Mouse (Mus musculus) heart, postnatal 0 days (tissue): Measurements from ENCODE around the gene Zfp579. TPM values are rescaled to one million over a fixed set of nuclear protein-coding genes. Genes with fewer than 3 reads are reported as not detected.

ENCODE experiments used
- ATAC-seq: fragments of 200-750 bp; cut with Nextera tagmentation; 2 replicates; pipeline ENCODE4 v1.8.0; 2017; ENCODE audit warnings: low read depth, moderate number of reproducible peaks, moderate library complexity; ENCODE audit not compliant: insufficient read depth
- DNase-seq: peaks from one replicate; pipeline ENCODE4 v3.0.0-alpha.2; 2016; ENCODE audit warnings: low spot score
- H3K27ac ChIP-seq: fragments of 300-500 bp; sonication (generic); 2 replicates; pipeline ENCODE4 v1.5.1; 2014; ENCODE audit warnings: low read depth, mild to moderate bottlenecking
- H3K27me3 ChIP-seq: fragments of 300-500 bp; sonication (generic); 2 replicates; pipeline ENCODE4 v1.6.1; 2014; ENCODE audit warnings: low read length, mixed read lengths; ENCODE audit not compliant: control insufficient read depth, insufficient read depth
- H3K36me3 ChIP-seq: fragments of 300-500 bp; sonication (generic); replicated peaks from 2 replicates; pipeline ENCODE4 v1.6.1; 2014; ENCODE audit warnings: low read length, mixed read lengths; ENCODE audit not compliant: control insufficient read depth, insufficient read depth
- H3K4me1 ChIP-seq: fragments of 300-500 bp; sonication (generic); 2 replicates; pipeline ENCODE4 v1.6.1; 2014; ENCODE audit warnings: antibody characterized with exemption; ENCODE audit not compliant: control insufficient read depth, insufficient read depth
- H3K4me2 ChIP-seq: fragments of 300-500 bp; sonication (generic); 2 replicates; pipeline ENCODE4 v1.6.1; 2014; ENCODE audit warnings: low read depth, mild to moderate bottlenecking, low read length, moderate library complexity
- H3K4me3 ChIP-seq: fragments of 300-500 bp; sonication (generic); 2 replicates; pipeline ENCODE4 v1.5.1; 2014; ENCODE audit warnings: low read depth, low read length
- H3K9ac ChIP-seq: fragments of 300-500 bp; sonication (generic); replicated peaks from 2 replicates; pipeline ENCODE4 v1.6.1; 2014; ENCODE audit warnings: low read depth, low read length, mixed read lengths
- H3K9me3 ChIP-seq: fragments of 300-500 bp; sonication (generic); replicated peaks from 2 replicates; pipeline ENCODE4 v1.6.1; 2016; ENCODE audit warnings: low read length; ENCODE audit not compliant: control insufficient read depth
- CTCF ChIP-seq: IDR thresholded peaks from 2 replicates; pipeline ENCODE4 v1.5.1; 2016; ENCODE audit warnings: antibody characterized with exemption, control low read depth, low read depth
- EP300 ChIP-seq: IDR thresholded peaks from 2 replicates; pipeline ENCODE4 v1.6.1; 2016; ENCODE audit warnings: antibody characterized with exemption, low read depth
- WGBS: fragments of 180-500 bp; shearing (Covaris S2); extraction: QIAGEN DNeasy Blood & Tissue Kit; methylation state at CpG from one replicate; pipeline ENCODE4 v1.1.7; 2014; 5-methylcytosine and 5-hydroxymethylcytosine counted together
- polyA plus RNA-seq: library from polyadenylated mRNA; unstranded; fragments of >200 nt; fragmentation: Nextera tagmentation; extraction: Ambion mirVana; gene quantifications from 2 replicates; pipeline ENCODE4 v1.2.1, GENCODE M21; 2015
- total RNA-seq: library from RNA; depleted of rRNA; stranded (reverse); fragments of >200 nt; gene quantifications from 2 replicates; pipeline ENCODE4 v1.2.3, GENCODE M21; 2014; ENCODE audit warnings: low replicate concordance

Gene Zfp579
- total and polyA plus RNA-seq, 2 experiments from 2014 or later, result 15.0 to 25.4 TPM

- Histone ChIP-seq H3K9ac (no peak within 1 kb of the TSS), H3K9me3 (no peaks in the 10 kb centered on the region), H3K27ac (no peak within 1 kb of the TSS), H3K36me3 (no peaks in the 10 kb centered on the region), H3K27me3 (no peaks in the 10 kb centered on the region), H3K4me3 (no peak within 1 kb of the TSS), H3K4me1 (no peaks in the 10 kb centered on the region), H3K4me2 (peak within 1 kb of the TSS; percentile 17; the same call in 1 of the 2 replicates)
- ATAC-seq (peak; percentile 91), DNase-seq (peak; percentile 57)
- WGBS, result 3% methylated on average over 10 of the region's 10 CpGs
- TF ChIP-seq EP300, result no peak
- TF ChIP-seq CTCF, result peak; percentile 78
These were observed 31.7 kb downstream of the Zfp579 start, which contains the start of gene Sbk2 for GRCm38 (mm10) chr7:4964272-4964671. Gene Sbk2, minus strand, starts transcription at chr7:4964406.

GRCm38 (mm10) chr7:4963527-4963926, 32.4 kb downstream of the Zfp579 start:
- H3K4me1 ChIP-seq, result no peaks in the 10 kb centered on the region
- DNase-seq (no peak), ATAC-seq (no peak)
- H3K9me3 ChIP-seq, result no peaks in the 10 kb centered on the region
- H3K27ac ChIP-seq, result no peak overlapping the region
- H3K27me3 ChIP-seq, result no peaks in the 10 kb centered on the region
- no peak overlapping the region for H3K9ac ChIP-seq
- no peak for TF ChIP-seq EP300
- peak; percentile 7; the same call in 1 of the 2 replicates for TF ChIP-seq CTCF
- no peak overlapping the region for H3K4me2 ChIP-seq
- 60% methylated on average over 5 of the region's 5 CpGs for WGBS
- H3K36me3 ChIP-seq, result no peaks in the 10 kb centered on the region
- H3K4me3 ChIP-seq, result no peak overlapping the region

- no peak overlapping the region for H3K27ac ChIP-seq
- no peaks in the 10 kb centered on the region for H3K4me1 ChIP-seq
- H3K4me2 ChIP-seq, result no peak overlapping the region
- TF ChIP-seq EP300 (no peak), CTCF (no peak)
- DNase-seq (no peak), ATAC-seq (no peak)
- whole genome bisulfite sequencing, result 64% methylated on average over 10 of the region's 10 CpGs
- H3K36me3 ChIP-seq, result no peaks in the 10 kb centered on the region
- no peak overlapping the region for H3K4me3 ChIP-seq
- no peak overlapping the region for H3K9ac ChIP-seq
- H3K27me3 ChIP-seq, result no peaks in the 10 kb centered on the region
- no peaks in the 10 kb centered on the region for H3K9me3 ChIP-seq
These were observed 38.6 kb downstream of the Zfp579 start for GRCm38 (mm10) chr7:4957361-4957760.

GRCm38 (mm10) chr7:4953815-4954445, 42.0 kb downstream of the Zfp579 start:
- peak overlapping the region; percentile 28; the same call in 1 of the 2 replicates for H3K27ac ChIP-seq
- H3K36me3 ChIP-seq, result no peaks in the 10 kb centered on the region
- TF ChIP-seq CTCF (no peak), EP300 (0 out of 2 replicates have a peak, but pooled peaks have one; percentile 50)
- H3K9ac ChIP-seq, result no peak overlapping the region
- no peak overlapping the region for H3K4me3 ChIP-seq
- H3K4me2 ChIP-seq, result no peak overlapping the region
- DNase-seq (peak; percentile 36), ATAC-seq (peak; percentile 64)
- WGBS, result 12% methylated on average over 10 of the region's 10 CpGs
- H3K27me3 ChIP-seq, result no peaks in the 10 kb centered on the region
- no peaks in the 10 kb centered on the region for H3K4me1 ChIP-seq
- H3K9me3 ChIP-seq, result no peaks in the 10 kb centered on the region

GRCm38 (mm10) chr7:4950561-4951342, 45.2 kb downstream of the Zfp579 start:
- DNase-seq, result no peak
- TF ChIP-seq EP300 (no peak), CTCF (no peak)
- no peak overlapping the region for H3K4me3 ChIP-seq
- H3K36me3 ChIP-seq, result no peaks in the 10 kb centered on the region
- H3K9ac ChIP-seq, result no peak overlapping the region
- H3K4me1 ChIP-seq, result no peaks in the 10 kb centered on the region
- H3K9me3 ChIP-seq, result no peaks in the 10 kb centered on the region
- no peak overlapping the region for H3K4me2 ChIP-seq
- WGBS, result 73% methylated on average over 19 of the region's 19 CpGs
- no peak for ATAC-seq
- no peak overlapping the region for H3K27ac ChIP-seq
- H3K27me3 ChIP-seq, result no peaks in the 10 kb centered on the region
